In genomic region chr17:5195397-5195796, GRCm38 (mm10) we compare ENCODE assay signal across 9 mouse cellular contexts.
A peak's percentile ranks its signal among the peaks of the same experiment; 100 is the strongest.
DNase-seq lines count a peak whose midpoint lies in the region; ATAC-seq and TF ChIP-seq lines count a peak whose summit lies in the region.
"Had no signal": no experiment of that assay in that cellular context is flagged by ENCODE, and none has a peak within 500 bp of the region (broad histone marks: within the 10 kb centered on the region; RNA-seq: fewer than 3 reads in every experiment).

No protein-coding gene starts in this region.

- H3K4me1 ChIP-seq in midbrain, postnatal 0 days (ENCODE audit: insufficient read depth, low read length): 0 out of 2 replicates have a peak, but pooled peaks cover 4% of the 10 kb centered on the region
- peaks cover 22% of the 10 kb centered on the region for H3K4me1 ChIP-seq in midbrain, embryonic 16.5 days (ENCODE audit: control insufficient read depth, insufficient read depth, low read length)
- H3K4me1 ChIP-seq in bone marrow macrophage, adult 2 months (ENCODE audit: control insufficient read depth, insufficient read depth, low read length): peaks cover 25% of the 10 kb centered on the region
- peaks cover 32% of the 10 kb centered on the region for H3K4me1 ChIP-seq in forebrain, embryonic 13.5 days

- no peak for TF ChIP-seq POLR2A in bone marrow macrophage, adult 2 months (IDR thresholded peaks at IDR 0.05; ENCODE audit: borderline replicate concordance, low read depth, low read length)

- no peaks in the 10 kb centered on the region for H3K9me3 ChIP-seq in midbrain, postnatal 0 days (ENCODE audit: low read length)
- H3K9me3 ChIP-seq in midbrain, embryonic 16.5 days (replicated peaks; ENCODE audit: control insufficient read depth, low read length, poor library complexity, severe bottlenecking): no peaks in the 10 kb centered on the region
- no peaks in the 10 kb centered on the region for H3K9me3 ChIP-seq in forebrain, embryonic 13.5 days (replicated peaks)
- H3K9me3 ChIP-seq: midbrain, embryonic 10.5 days had no signal

- no peak overlapping the region for H3K4me3 ChIP-seq in midbrain, postnatal 0 days (ENCODE audit: low read depth, low read length)
- H3K4me3 ChIP-seq in midbrain, embryonic 16.5 days (ENCODE audit: low read depth, low read length): no peak overlapping the region
- peak overlapping the region; percentile 72; the same call in 1 of the 2 replicates for H3K4me3 ChIP-seq in bone marrow macrophage, adult 2 months (ENCODE audit: insufficient read depth, low read length)
- H3K4me3 ChIP-seq in forebrain, embryonic 13.5 days: no peak overlapping the region
- H3K4me3 ChIP-seq: erythroblast, embryonic 14.5 days; midbrain, embryonic 10.5 days had no signal

- no peak for ATAC-seq in midbrain, postnatal 0 days (ENCODE audit: low FRiP score)
- ATAC-seq in midbrain, embryonic 16.5 days: no peak
- peak; percentile 90 for ATAC-seq in monocyte, adult 5-6 weeks (replicated peaks; ENCODE audit: insufficient number of reproducible peaks, low FRiP score, low TSS enrichment, poor library complexity, severe bottlenecking)
- no peak for ATAC-seq in forebrain, embryonic 13.5 days

- H3K27me3 ChIP-seq in midbrain, postnatal 0 days (ENCODE audit: insufficient read depth, low read length): no peaks in the 10 kb centered on the region
- no peaks in the 10 kb centered on the region for H3K27me3 ChIP-seq in midbrain, embryonic 16.5 days (ENCODE audit: control insufficient read depth, insufficient read depth, low read depth, low read length)
- H3K27me3 ChIP-seq in forebrain, embryonic 13.5 days: no peaks in the 10 kb centered on the region

- no peak overlapping the region for H3K9ac ChIP-seq in midbrain, postnatal 0 days (replicated peaks; ENCODE audit: low read length, poor library complexity, severe bottlenecking)
- H3K9ac ChIP-seq in midbrain, embryonic 16.5 days (ENCODE audit: low read depth, low read length): no peak overlapping the region
- no peak overlapping the region for H3K9ac ChIP-seq in forebrain, embryonic 13.5 days

- DNase-seq in midbrain, postnatal 0 days (ENCODE audit: low spot score): no peak
- peak; percentile 52 for DNase-seq in thymus, postnatal 4 days
- no peak for DNase-seq in adrenal gland, postnatal 25 days

- peak; percentile 19; the same call in 1 of the 2 replicates for TF ChIP-seq CTCF in midbrain, postnatal 0 days (IDR thresholded peaks at IDR 0.05)
- peak; percentile 57 for TF ChIP-seq CTCF in bone marrow macrophage, adult 2 months (IDR thresholded peaks at IDR 0.05; ENCODE audit: low read depth, low read length)

- H3K36me3 ChIP-seq in midbrain, postnatal 0 days (ENCODE audit: insufficient read depth, low read length): no peaks in the 10 kb centered on the region
- H3K36me3 ChIP-seq in midbrain, embryonic 16.5 days (ENCODE audit: control insufficient read depth, insufficient read depth, low read length): no peaks in the 10 kb centered on the region
- H3K36me3 ChIP-seq in forebrain, embryonic 13.5 days (ENCODE audit: poor library complexity, severe bottlenecking): no peaks in the 10 kb centered on the region
- H3K36me3 ChIP-seq: midbrain, embryonic 10.5 days had no signal

- 53% methylated on average over 5 of the region's 5 CpGs for WGBS in midbrain, postnatal 0 days
- WGBS in midbrain, embryonic 16.5 days: 62% methylated on average over 5 of the region's 5 CpGs
- 75% methylated on average over 5 of the region's 5 CpGs for WGBS in forebrain, embryonic 13.5 days

- no peak overlapping the region for H3K27ac ChIP-seq in midbrain, postnatal 0 days (ENCODE audit: low read depth, low read length)
- no peak overlapping the region for H3K27ac ChIP-seq in midbrain, embryonic 16.5 days (ENCODE audit: low read length)
- H3K27ac ChIP-seq in bone marrow macrophage, adult 2 months (ENCODE audit: insufficient read depth, low read depth, low read length): peak overlapping the region; percentile 83
- H3K27ac ChIP-seq in forebrain, embryonic 13.5 days: no peak overlapping the region
- H3K27ac ChIP-seq: midbrain, embryonic 10.5 days had no signal

- H3K4me2 ChIP-seq in midbrain, postnatal 0 days (ENCODE audit: low read depth, low read length, poor library complexity, severe bottlenecking): no peak overlapping the region
- H3K4me2 ChIP-seq in midbrain, embryonic 16.5 days (ENCODE audit: low read length): no peak overlapping the region
- no peak overlapping the region for H3K4me2 ChIP-seq in forebrain, embryonic 13.5 days
